Mouse (Mus musculus): ENCODE data around the gene Lrrc10b. TPM values are rescaled to one million over a fixed set of nuclear protein-coding genes. Genes with fewer than 3 reads are reported as not detected.

The Lrrc10b gene
- polyA plus RNA-seq, 1 experiment from 2014 or later: 0.91 TPM

DNA sequence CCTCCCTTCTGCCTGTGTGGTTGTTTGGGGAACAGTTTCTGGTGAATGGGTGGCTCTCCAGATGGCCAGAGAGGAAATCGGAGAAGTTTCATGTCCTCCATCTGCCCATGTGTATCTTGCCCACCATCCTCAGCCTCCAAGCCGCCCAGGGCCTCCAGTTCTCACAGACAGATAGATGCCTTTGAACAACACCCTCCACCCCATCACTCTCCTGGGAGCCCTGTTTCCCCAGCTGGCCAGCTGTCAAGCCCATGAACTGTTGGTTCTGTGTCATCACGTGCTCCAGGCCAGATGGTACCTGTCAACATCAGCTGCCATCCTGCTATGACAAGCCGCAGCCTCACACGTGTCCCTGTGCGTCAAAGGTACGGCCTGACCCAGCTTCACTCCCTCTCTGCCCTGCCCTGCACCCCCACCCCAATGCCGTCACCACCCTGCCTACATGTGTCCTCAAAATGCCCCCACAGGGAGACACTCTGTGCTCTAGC, 11.9 kb upstream of the Lrrc10b start:
- Histone ChIP-seq H3K4me3 (replicated peaks) (no peak overlapping the region), H3K9me3 (no peaks in the 10 kb centered on the region), H3K36me3 (no peaks in the 10 kb centered on the region), H3K4me2 (no peak overlapping the region), H3K27me3 (replicated peaks) (no peaks in the 10 kb centered on the region), H3K27ac (no peak overlapping the region), H3K4me1 (0 out of 2 replicates have a peak, but pooled peaks cover 3% of the 10 kb centered on the region), H3K9ac (no peak overlapping the region)
- 33% methylated on average over 8 of the region's 8 CpGs for WGBS
- ATAC-seq (ENCODE audit: insufficient read depth, low FRiP score, low read depth): no peak

- H3K27me3 ChIP-seq (replicated peaks): peaks cover 23% of the 10 kb centered on the region
- H3K4me2 ChIP-seq: no peak overlapping the region
- ATAC-seq (ENCODE audit: insufficient read depth, low FRiP score, low read depth): no peak
- no peaks in the 10 kb centered on the region for H3K9me3 ChIP-seq
- H3K36me3 ChIP-seq: no peaks in the 10 kb centered on the region
- WGBS: 33% methylated on average over 4 of the region's 4 CpGs
- no peak overlapping the region for H3K4me3 ChIP-seq (replicated peaks)
- 0 out of 2 replicates have a peak, but pooled peaks cover 7% of the 10 kb centered on the region for H3K4me1 ChIP-seq
- no peak overlapping the region for H3K27ac ChIP-seq
- H3K9ac ChIP-seq: no peak overlapping the region
These were observed 7.2 kb upstream of the Lrrc10b start for GRCm38 (mm10) chr19:10464427-10464826.

DNA sequence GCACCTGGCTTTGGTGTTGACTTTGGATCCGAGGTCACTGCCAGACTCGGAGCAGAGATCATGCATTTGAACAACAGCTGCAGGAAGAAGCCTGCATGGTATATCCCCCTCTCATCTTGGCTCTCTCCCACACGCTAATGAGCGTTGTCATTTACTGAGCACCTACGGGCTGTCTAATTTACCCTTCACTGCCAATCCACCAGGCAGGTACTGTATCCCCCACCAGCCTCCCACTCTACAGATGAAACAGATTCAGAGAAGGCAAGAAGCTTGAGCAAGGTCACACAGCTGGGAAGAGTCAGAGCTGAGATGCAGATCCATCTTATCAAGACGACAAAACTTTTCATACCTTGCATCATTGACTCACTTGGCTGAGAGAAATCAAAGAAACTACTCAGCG, 4.3 kb upstream of the Lrrc10b start:
- no peak overlapping the region for H3K4me2 ChIP-seq
- ATAC-seq (ENCODE audit: insufficient read depth, low FRiP score, low read depth): no peak
- no peaks in the 10 kb centered on the region for H3K9me3 ChIP-seq
- no peak overlapping the region for H3K27ac ChIP-seq
- 30% methylated on average over 7 of the region's 7 CpGs for WGBS
- H3K27me3 ChIP-seq (replicated peaks): peaks cover 48% of the 10 kb centered on the region
- H3K4me3 ChIP-seq (replicated peaks): no peak overlapping the region
- peaks cover 20% of the 10 kb centered on the region for H3K4me1 ChIP-seq
- H3K36me3 ChIP-seq: no peaks in the 10 kb centered on the region
- H3K9ac ChIP-seq: no peak overlapping the region

DNA sequence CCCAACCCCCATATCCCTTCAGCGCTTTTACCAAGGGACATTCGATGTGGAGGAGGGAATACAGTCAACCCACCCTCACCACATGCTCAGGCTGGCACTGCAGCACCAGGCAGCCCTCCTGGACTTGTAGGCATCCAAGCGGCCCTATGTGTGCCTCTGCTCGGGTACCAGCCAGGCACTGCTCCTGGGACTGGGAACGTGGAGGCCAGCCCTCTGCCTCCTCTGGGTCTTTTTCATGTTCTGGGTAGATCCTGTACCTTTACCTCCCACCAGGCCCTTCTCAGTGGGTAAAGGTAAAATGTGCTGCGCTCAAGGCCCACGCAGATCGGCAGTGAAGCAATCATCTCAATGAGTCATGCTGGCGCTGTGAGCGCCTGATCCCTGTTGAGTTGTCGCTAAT, 2.6 kb upstream of the Lrrc10b start:
- WGBS: 66% methylated on average over 11 of the region's 11 CpGs
- Histone ChIP-seq H3K27ac (no peak overlapping the region), H3K36me3 (no peaks in the 10 kb centered on the region), H3K9ac (no peak overlapping the region), H3K27me3 (replicated peaks) (peaks cover 62% of the 10 kb centered on the region), H3K4me3 (replicated peaks) (no peak overlapping the region), H3K9me3 (no peaks in the 10 kb centered on the region), H3K4me2 (no peak overlapping the region), H3K4me1 (peaks cover 24% of the 10 kb centered on the region)
- no peak for ATAC-seq (ENCODE audit: insufficient read depth, low FRiP score, low read depth)

- WGBS: 17% methylated on average over 8 of the region's 8 CpGs
- Histone ChIP-seq H3K9ac (no peak overlapping the region), H3K36me3 (no peaks in the 10 kb centered on the region), H3K9me3 (no peaks in the 10 kb centered on the region), H3K27me3 (replicated peaks) (peaks cover 67% of the 10 kb centered on the region), H3K4me1 (peaks cover 24% of the 10 kb centered on the region), H3K4me2 (peak overlapping the region; percentile 96), H3K4me3 (replicated peaks) (peak overlapping the region; percentile 51), H3K27ac (no peak overlapping the region)
- ATAC-seq (ENCODE audit: insufficient read depth, low FRiP score, low read depth): no peak
These were observed 823 bp upstream of the Lrrc10b start for GRCm38 (mm10) chr19:10458096-10458495.

GRCm38 (mm10) chr19:10457484-10457800, 169 bp upstream of the Lrrc10b start:
- Histone ChIP-seq H3K4me3 (replicated peaks) (peak overlapping the region; percentile 51), H3K27me3 (replicated peaks) (peaks cover 66% of the 10 kb centered on the region), H3K4me2 (peak overlapping the region; percentile 96), H3K4me1 (peaks cover 24% of the 10 kb centered on the region), H3K9me3 (no peaks in the 10 kb centered on the region), H3K9ac (no peak overlapping the region), H3K27ac (no peak overlapping the region), H3K36me3 (no peaks in the 10 kb centered on the region)
- WGBS: 1% methylated on average over 34 of the region's 34 CpGs
- ATAC-seq (ENCODE audit: insufficient read depth, low FRiP score, low read depth): peak; percentile 82

GRCm38 (mm10) chr19:10455437-10455806, 1.9 kb downstream of the Lrrc10b start:
- Histone ChIP-seq H3K9me3 (no peaks in the 10 kb centered on the region), H3K27ac (no peak overlapping the region), H3K4me2 (no peak overlapping the region), H3K4me3 (replicated peaks) (no peak overlapping the region), H3K27me3 (replicated peaks) (peaks cover 50% of the 10 kb centered on the region), H3K36me3 (no peaks in the 10 kb centered on the region), H3K4me1 (peaks cover 20% of the 10 kb centered on the region), H3K9ac (no peak overlapping the region)
- 74% methylated on average over 3 of the region's 3 CpGs for WGBS
- ATAC-seq (ENCODE audit: insufficient read depth, low FRiP score, low read depth): no peak

DNA sequence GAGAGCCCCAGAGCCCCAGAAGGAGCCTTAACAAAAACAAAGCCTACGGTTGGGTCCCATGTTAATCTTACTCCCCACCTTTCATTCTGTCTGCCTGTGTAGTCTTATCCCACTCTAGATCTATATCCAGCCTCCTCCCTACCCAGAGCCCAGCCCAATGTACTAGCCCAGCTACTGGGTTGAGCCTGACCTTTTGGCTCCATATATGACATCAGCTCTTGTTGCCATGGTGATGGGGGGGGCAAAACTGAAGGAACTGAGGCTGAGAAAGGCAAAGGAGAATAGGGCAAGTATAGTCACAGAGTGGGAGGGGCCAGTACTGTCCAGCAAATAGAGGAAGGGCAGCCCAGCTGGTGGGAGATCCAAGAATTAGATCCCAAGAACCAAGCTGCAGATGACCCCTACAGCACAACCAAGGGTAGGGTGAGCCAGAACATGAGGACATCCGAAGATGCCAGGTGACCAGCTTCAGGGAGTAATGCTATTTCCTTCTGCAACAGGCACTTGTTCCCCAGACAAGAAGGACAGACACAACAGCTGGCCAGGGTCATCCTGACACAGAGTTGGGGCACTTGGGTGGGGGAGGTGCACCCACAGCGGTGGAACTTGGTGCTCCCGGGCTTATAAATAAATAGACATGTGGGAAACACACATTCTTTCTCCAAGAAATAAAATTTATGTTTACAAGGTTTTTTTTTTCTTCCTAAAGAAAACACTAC, 2.4 kb downstream of the Lrrc10b start:
- no peak overlapping the region for H3K4me3 ChIP-seq (replicated peaks)
- ATAC-seq (ENCODE audit: insufficient read depth, low FRiP score, low read depth): no peak

DNA sequence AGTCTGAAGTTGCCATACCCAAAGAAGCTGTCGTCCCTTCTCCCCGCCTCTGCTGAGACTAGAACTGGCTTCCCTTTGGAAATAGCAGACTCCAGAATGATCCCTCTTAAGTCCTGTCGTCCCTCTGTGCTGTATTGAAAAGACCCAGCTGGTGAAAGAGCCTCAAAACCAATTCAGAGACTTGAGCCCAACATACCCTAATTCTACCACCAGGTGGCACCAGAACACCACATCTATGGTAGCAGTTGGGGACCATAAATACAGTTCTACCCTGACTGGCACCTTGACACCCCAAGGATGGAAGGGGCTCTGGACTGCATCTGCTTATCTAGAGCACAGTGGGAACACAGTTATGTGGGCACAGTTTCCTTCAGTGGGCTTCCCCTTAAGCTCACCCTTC, 7.6 kb downstream of the Lrrc10b start:
- Histone ChIP-seq H3K9ac (no peak overlapping the region), H3K4me3 (replicated peaks) (no peak overlapping the region), H3K27ac (no peak overlapping the region), H3K4me2 (no peak overlapping the region), H3K36me3 (no peaks in the 10 kb centered on the region), H3K9me3 (no peaks in the 10 kb centered on the region), H3K27me3 (replicated peaks) (peaks cover 3% of the 10 kb centered on the region; the same call in 1 of the 2 replicates), H3K4me1 (no peaks in the 10 kb centered on the region)
- ATAC-seq (ENCODE audit: insufficient read depth, low FRiP score, low read depth): peak; percentile 60; the same call in 1 of the 2 replicates
- WGBS: 3% methylated on average over 3 of the region's 3 CpGs

More for the DNA sequence above, 2.4 kb downstream of the Lrrc10b start:
- 50% methylated on average over 4 of the region's 4 CpGs for WGBS
- peaks cover 48% of the 10 kb centered on the region for H3K27me3 ChIP-seq (replicated peaks)
- H3K9me3 ChIP-seq: no peaks in the 10 kb centered on the region
- H3K27ac ChIP-seq: no peak overlapping the region
- no peak overlapping the region for H3K4me2 ChIP-seq
- no peaks in the 10 kb centered on the region for H3K36me3 ChIP-seq
- H3K4me1 ChIP-seq: peaks cover 20% of the 10 kb centered on the region
- no peak overlapping the region for H3K9ac ChIP-seq

GRCm38 (mm10) chr19:10449190-10449589, 8.1 kb downstream of the Lrrc10b start:
- no peaks in the 10 kb centered on the region for H3K4me1 ChIP-seq
- no peak for ATAC-seq (ENCODE audit: insufficient read depth, low FRiP score, low read depth)
- H3K4me3 ChIP-seq (replicated peaks): no peak overlapping the region
- H3K9me3 ChIP-seq: no peaks in the 10 kb centered on the region
- no peak overlapping the region for H3K4me2 ChIP-seq
- no peaks in the 10 kb centered on the region for H3K36me3 ChIP-seq
- 53% methylated on average over 6 of the region's 6 CpGs for WGBS
- no peak overlapping the region for H3K27ac ChIP-seq
- H3K27me3 ChIP-seq (replicated peaks): no peaks in the 10 kb centered on the region; the same call in 1 of the 2 replicates
- H3K9ac ChIP-seq: no peak overlapping the region

- no peak overlapping the region for H3K27ac ChIP-seq
- ATAC-seq (ENCODE audit: insufficient read depth, low FRiP score, low read depth): no peak
- H3K36me3 ChIP-seq: no peaks in the 10 kb centered on the region
- H3K4me1 ChIP-seq: no peaks in the 10 kb centered on the region
- no peak overlapping the region for H3K9ac ChIP-seq
- H3K27me3 ChIP-seq (replicated peaks): no peaks in the 10 kb centered on the region; the same call in 1 of the 2 replicates
- no peak overlapping the region for H3K4me2 ChIP-seq
- 92% methylated on average over 7 of the region's 7 CpGs for WGBS
- H3K9me3 ChIP-seq: no peaks in the 10 kb centered on the region
- no peak overlapping the region for H3K4me3 ChIP-seq (replicated peaks)
These were observed 9.0 kb downstream of the Lrrc10b start for GRCm38 (mm10) chr19:10448275-10448674.

DNA sequence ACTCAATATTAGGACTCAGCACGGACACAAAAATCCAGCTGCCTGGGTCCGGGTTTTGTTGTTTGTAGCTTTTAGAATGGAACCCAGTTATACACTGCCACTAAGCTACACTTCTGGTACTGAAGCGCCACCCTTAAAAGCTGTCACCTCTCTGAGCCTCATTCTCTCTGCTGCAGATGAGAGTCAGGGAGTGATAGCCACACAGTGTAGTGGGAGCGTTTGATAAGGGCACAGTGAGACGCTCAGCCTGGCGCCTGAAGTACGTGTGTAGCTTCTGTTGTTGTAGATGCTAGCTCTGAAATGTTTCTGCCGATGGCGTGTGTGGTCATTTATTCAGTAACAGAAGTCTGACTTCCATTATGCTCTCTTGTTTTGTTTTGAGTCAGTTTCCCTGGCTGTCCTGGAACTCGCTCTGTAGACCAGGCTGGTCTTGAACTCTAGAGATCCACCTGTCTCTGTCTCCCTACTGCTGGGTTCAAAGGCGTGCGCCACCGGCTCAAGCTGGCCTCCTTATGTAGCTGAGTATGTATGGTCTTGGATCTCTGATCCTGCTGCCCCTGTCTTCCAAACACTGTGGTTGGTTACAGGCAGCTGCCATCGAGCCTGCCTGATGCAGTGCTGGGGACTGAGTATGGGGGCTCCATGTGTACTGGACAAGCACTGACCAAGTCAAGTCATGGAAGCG, 12.4 kb downstream of the Lrrc10b start:
- H3K9ac ChIP-seq: no peak overlapping the region
- H3K27ac ChIP-seq: no peak overlapping the region
- H3K4me3 ChIP-seq (replicated peaks): no peak overlapping the region
- H3K36me3 ChIP-seq: no peaks in the 10 kb centered on the region
- no peaks in the 10 kb centered on the region for H3K9me3 ChIP-seq
- WGBS: 86% methylated on average over 15 of the region's 15 CpGs
- no peak overlapping the region for H3K4me2 ChIP-seq
- no peaks in the 10 kb centered on the region for H3K27me3 ChIP-seq (replicated peaks)
- no peaks in the 10 kb centered on the region for H3K4me1 ChIP-seq
- ATAC-seq (ENCODE audit: insufficient read depth, low FRiP score, low read depth): peak; percentile 54; the same call in 1 of the 2 replicates

Data from stomach, embryonic 15.5 days (tissue).